Mouse (Mus musculus) bone marrow, adult 2 months (tissue): ENCODE data around the gene Slit3. TPM values are rescaled to one million over a fixed set of nuclear protein-coding genes. Genes with fewer than 3 reads are reported as not detected.

ENCODE experiments used
- H3K27ac ChIP-seq: fragments of 200-500 bp; 2 replicates; pipeline ENCODE4 v1.5.1; 2012; ENCODE audit warnings: low read depth, mild to moderate bottlenecking, control low read depth, inconsistent platforms, low read length; ENCODE audit not compliant: control insufficient read depth, poor library complexity, insufficient read depth
- H3K4me1 ChIP-seq: fragments of 200-500 bp; 2 replicates; pipeline ENCODE4 v1.6.1; 2011; ENCODE audit warnings: low read length; ENCODE audit not compliant: control insufficient read depth, insufficient read depth
- H3K4me3 ChIP-seq: fragments of 200-500 bp; replicated peaks from 2 replicates; pipeline ENCODE3; 2011; ENCODE audit warnings: mild to moderate bottlenecking, low read depth, low read length, control low read depth; ENCODE audit not compliant: control insufficient read depth
- CTCF ChIP-seq: fragments of 200-500 bp; IDR thresholded peaks from 2 replicates; pipeline ENCODE4 v1.5.1; 2011; ENCODE audit warnings: low read length, control low read depth; ENCODE audit not compliant: control insufficient read depth, insufficient read depth
- POLR2A ChIP-seq: fragments of 200-500 bp; IDR thresholded peaks from 2 replicates; pipeline ENCODE4 v1.6.1; 2011; ENCODE audit warnings: low read depth, mild to moderate bottlenecking, control low read depth, low read length, borderline replicate concordance; ENCODE audit not compliant: control insufficient read depth
- WGBS: fragments of 180-500 bp; shearing (Covaris S2); methylation state at CpG from one replicate; pipeline ENCODE4 v1.1.7; 2018; 5-methylcytosine and 5-hydroxymethylcytosine counted together
- polyA plus RNA-seq: library from polyadenylated mRNA; stranded (reverse); fragments of >200 nt; gene quantifications from 2 replicates; pipeline ENCODE4 v1.2.4, GENCODE M21; 2011; ENCODE audit warnings: low replicate concordance; ENCODE audit not compliant: missing spikeins, insufficient read depth, insufficient read length

Gene Slit3
- polyA plus RNA-seq, 1 experiment = 2.0 TPM

GRCm38 (mm10) chr11:35718881-35719280 is 597.9 kb downstream of the Slit3 start:
- no peaks in the 10 kb centered on the region for H3K4me1 ChIP-seq
- H3K27ac ChIP-seq = no peak overlapping the region
- WGBS = 40% methylated on average over 1 of the region's 1 CpGs
- TF ChIP-seq CTCF (no peak), POLR2A (no peak)
- H3K4me3 ChIP-seq = no peak overlapping the region

DNA sequence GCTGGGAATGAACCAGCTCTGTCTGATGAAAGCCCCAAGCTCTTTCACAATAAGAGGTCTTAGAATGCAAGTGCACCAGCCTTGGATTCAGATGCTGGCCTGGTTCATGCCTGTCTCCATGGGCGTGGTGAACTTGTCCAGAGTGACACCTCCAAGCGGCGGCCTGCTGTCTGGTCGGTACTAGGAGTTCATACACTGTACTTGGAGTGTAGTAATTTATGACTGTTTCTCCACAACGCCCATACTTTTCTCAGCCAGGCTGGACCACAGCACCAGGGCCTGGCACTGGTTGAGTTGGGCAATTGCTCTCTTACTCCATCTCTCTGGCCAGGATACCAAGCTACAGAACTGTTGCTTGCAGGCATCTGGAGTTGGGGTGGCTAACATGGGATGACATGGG is 602.9 kb downstream of the Slit3 start:
- Histone ChIP-seq H3K4me3 (no peak overlapping the region), H3K27ac (no peak overlapping the region), H3K4me1 (no peaks in the 10 kb centered on the region)
- no peak for TF ChIP-seq CTCF
- TF ChIP-seq POLR2A = no peak
- 66% methylated on average over 5 of the region's 5 CpGs for WGBS

GRCm38 (mm10) chr11:35726341-35726846 is 605.4 kb downstream of the Slit3 start:
- Histone ChIP-seq H3K4me3 (no peak overlapping the region), H3K4me1 (no peaks in the 10 kb centered on the region), H3K27ac (no peak overlapping the region)
- TF ChIP-seq CTCF = no peak
- WGBS = 69% methylated on average over 8 of the region's 8 CpGs

DNA sequence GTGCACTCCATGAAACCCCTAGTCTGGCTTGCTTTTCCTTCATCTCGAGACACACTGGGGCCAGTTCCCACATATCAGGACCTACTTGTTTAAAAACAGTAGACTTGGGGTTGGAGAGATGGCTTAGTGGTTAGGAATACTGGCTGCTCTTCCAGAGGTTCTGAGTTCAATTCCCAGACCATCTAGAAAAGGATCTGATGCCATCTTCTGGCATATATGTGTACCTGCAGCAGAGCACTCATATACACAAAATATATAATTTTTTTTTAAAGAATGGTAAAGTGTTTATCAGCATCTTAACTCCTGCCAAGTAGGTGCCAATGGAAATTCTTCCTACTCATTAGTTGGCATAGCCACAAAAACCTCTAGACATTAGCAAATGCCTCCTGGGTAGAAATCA is 607.2 kb downstream of the Slit3 start:
- 74% methylated on average over 1 of the region's 1 CpGs for WGBS
- no peak overlapping the region for H3K27ac ChIP-seq
- H3K4me1 ChIP-seq = no peaks in the 10 kb centered on the region
- TF ChIP-seq POLR2A = no peak
- no peak for TF ChIP-seq CTCF
- H3K4me3 ChIP-seq = no peak overlapping the region

DNA sequence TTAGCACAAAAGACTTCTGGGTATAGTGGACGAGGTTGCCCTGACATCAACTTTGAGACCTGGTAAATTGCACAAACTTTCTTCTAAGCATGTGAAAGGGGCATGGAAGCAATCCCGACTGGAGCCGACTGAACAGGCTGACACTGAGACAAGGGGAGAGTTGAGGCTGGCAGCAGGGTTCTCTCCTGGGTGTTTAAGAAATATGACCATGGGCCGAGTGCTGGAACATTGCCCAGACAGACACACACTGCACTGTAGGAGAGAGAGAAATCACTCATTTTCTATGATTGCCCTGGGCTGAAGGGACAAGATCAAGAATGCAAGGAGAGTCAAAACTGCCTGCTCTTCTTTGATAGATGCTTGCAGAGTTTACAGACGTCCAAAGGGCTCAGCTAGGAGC is 608.2 kb downstream of the Slit3 start:
- WGBS = 58% methylated on average over 5 of the region's 5 CpGs
- Histone ChIP-seq H3K4me3 (no peak overlapping the region), H3K4me1 (no peaks in the 10 kb centered on the region), H3K27ac (no peak overlapping the region)
- TF ChIP-seq POLR2A (no peak), CTCF (no peak)

GRCm38 (mm10) chr11:35732366-35732765 is 611.3 kb downstream of the Slit3 start:
- H3K4me3 ChIP-seq = no peak overlapping the region
- H3K27ac ChIP-seq = no peak overlapping the region
- WGBS = 64% methylated on average over 1 of the region's 1 CpGs
- TF ChIP-seq CTCF (no peak), POLR2A (no peak)
- H3K4me1 ChIP-seq = no peaks in the 10 kb centered on the region

GRCm38 (mm10) chr11:35736817-35737216 is 615.8 kb downstream of the Slit3 start:
- Histone ChIP-seq H3K4me3 (no peak overlapping the region), H3K27ac (no peak overlapping the region), H3K4me1 (no peaks in the 10 kb centered on the region)
- TF ChIP-seq POLR2A (no peak), CTCF (no peak)
- 57% methylated on average over 2 of the region's 2 CpGs for WGBS

DNA sequence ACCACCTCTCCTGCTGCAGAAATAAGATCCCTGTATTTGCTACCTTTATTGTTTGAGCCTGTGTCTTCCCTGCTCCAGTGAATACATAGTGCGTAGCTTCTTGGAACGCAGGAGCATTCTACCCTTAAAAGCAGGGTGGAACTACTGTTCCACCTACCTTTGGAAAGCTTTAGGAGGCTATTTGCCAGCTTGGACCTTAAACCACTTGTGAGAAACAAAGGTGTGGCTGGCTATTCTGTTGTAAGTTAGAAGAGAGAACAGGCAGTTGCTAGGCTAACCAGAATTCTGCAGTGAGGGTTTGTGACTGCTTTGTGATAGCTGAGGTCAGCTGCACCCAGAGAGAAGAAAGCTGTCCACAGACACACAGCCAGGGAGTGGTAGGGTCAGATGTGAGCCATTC is 616.2 kb downstream of the Slit3 start:
- no peak overlapping the region for H3K27ac ChIP-seq
- no peak overlapping the region for H3K4me3 ChIP-seq
- 91% methylated on average over 2 of the region's 2 CpGs for WGBS
- TF ChIP-seq POLR2A (no peak), CTCF (no peak)
- H3K4me1 ChIP-seq = no peaks in the 10 kb centered on the region

GRCm38 (mm10) chr11:35738102-35738501 is 617.1 kb downstream of the Slit3 start:
- TF ChIP-seq CTCF (no peak), POLR2A (no peak)
- 76% methylated on average over 3 of the region's 3 CpGs for WGBS
- H3K27ac ChIP-seq = no peak overlapping the region
- H3K4me3 ChIP-seq = no peak overlapping the region
- no peaks in the 10 kb centered on the region for H3K4me1 ChIP-seq

GRCm38 (mm10) chr11:35743586-35743985 is 622.6 kb downstream of the Slit3 start:
- H3K4me1 ChIP-seq = no peaks in the 10 kb centered on the region
- TF ChIP-seq POLR2A = no peak
- no peak for TF ChIP-seq CTCF
- H3K4me3 ChIP-seq = no peak overlapping the region
- WGBS = 83% methylated on average over 6 of the region's 6 CpGs
- H3K27ac ChIP-seq = no peak overlapping the region
